Mouse (Mus musculus) lung, adult 2 months (tissue): ENCODE data around the gene Robo4.

Experiments used
- CTCF ChIP-seq: fragments of 200-500 bp; IDR thresholded peaks from 2 replicates; pipeline ENCODE4 v1.5.1; 2011; ENCODE audit warnings: mild to moderate bottlenecking, low read length, control low read depth; ENCODE audit not compliant: insufficient read depth
- POLR2A ChIP-seq: fragments of 200-500 bp; IDR thresholded peaks from 2 replicates; pipeline ENCODE4 v1.6.1; 2011; ENCODE audit warnings: low read depth, mild to moderate bottlenecking, control low read depth, low read length, borderline replicate concordance; ENCODE audit errors: extremely low read depth

DNA sequence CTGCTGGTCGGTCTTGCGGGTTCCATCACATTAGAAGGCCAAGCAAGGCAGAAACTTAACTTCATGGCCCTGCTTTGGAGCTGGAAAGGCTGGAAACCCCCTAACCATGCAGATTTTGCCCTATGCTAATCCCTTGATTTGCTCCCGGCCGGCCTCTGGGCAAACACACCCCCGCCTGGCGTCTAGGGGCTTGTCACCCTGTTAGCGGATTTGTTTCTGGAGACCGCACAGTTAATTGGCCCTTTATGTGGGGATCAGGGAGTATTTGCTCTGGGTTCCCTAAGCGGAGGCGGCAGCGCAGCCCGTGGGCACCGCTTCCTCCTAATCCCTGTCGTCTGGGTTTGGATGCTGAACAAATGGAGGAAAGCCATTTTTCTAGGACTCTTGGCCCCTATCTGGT, 33.2 kb downstream of the Robo4 start:
- TF ChIP-seq CTCF (no peak), POLR2A (no peak)
